Mouse (Mus musculus): ENCODE data around the gene Apbb1. TPM values are rescaled to one million over a fixed set of nuclear protein-coding genes. Genes with fewer than 3 reads are reported as not detected.

Gene Apbb1
- 34.3 TPM for polyA plus RNA-seq (2012; fragmentation: generic; extraction: Trizol)

GRCm38 (mm10) chr7:105581094-105581703, at the start of gene Apbb1:
Gene Apbb1, minus strand, starts transcription at chr7:105581653.
- Histone ChIP-seq H3ac (ENCODE audit: control insufficient read depth, insufficient read length) (peak within 1 kb of the TSS; percentile 34), H3K4me3 (peak within 1 kb of the TSS; percentile 56), H3K4me2 (ENCODE audit: low read depth) (peak within 1 kb of the TSS; percentile 68), H3K27me3 (ENCODE audit: control insufficient read depth, insufficient read depth, insufficient read length) (no peaks in the 10 kb centered on the region), H3K36me3 (ENCODE audit: control insufficient read depth, insufficient read depth) (no peaks in the 10 kb centered on the region), H3K79me2 (ENCODE audit: control insufficient read depth, insufficient read depth) (no peaks in the 10 kb centered on the region)
- TF ChIP-seq USF1 (IDR thresholded peaks at IDR 0.05; ENCODE audit: low read depth): no peak
- no peak for TF ChIP-seq CEBPB (IDR thresholded peaks at IDR 0.05; ENCODE audit: insufficient read depth, poor library complexity, severe bottlenecking)
- TF ChIP-seq E2F4 (IDR thresholded peaks at IDR 0.05; ENCODE audit: insufficient read depth): no peak
- no peak for TF ChIP-seq REST (IDR thresholded peaks at IDR 0.05; ENCODE audit: insufficient read depth, insufficient read length)
- no peak for TF ChIP-seq TCF12 (IDR thresholded peaks at IDR 0.05; ENCODE audit: insufficient read depth, poor library complexity, severe bottlenecking)
- TF ChIP-seq MYOG (IDR thresholded peaks at IDR 0.05; ENCODE audit: control insufficient read depth in 1 of 3, insufficient read depth in 1 of 3, insufficient read length in 2 of 3, low read depth in 2 of 3): peak; percentile 18 to 82 (median 73)
- peak; percentile 79 for TF ChIP-seq POLR2A (IDR thresholded peaks at IDR 0.05; ENCODE audit: insufficient read length, low read depth)
- TF ChIP-seq POLR2AphosphoS2 (IDR thresholded peaks at IDR 0.05; ENCODE audit: insufficient read length, low read depth): peak; percentile 67
- TF ChIP-seq MAX (IDR thresholded peaks at IDR 0.05; ENCODE audit: low read depth): no peak
- peak in 2 of 3 experiments; percentile 68 to 85 for TF ChIP-seq MYOD1 (IDR thresholded peaks at IDR 0.05; ENCODE audit: control insufficient read depth in 1 of 3, insufficient read length in 2 of 3, low read depth in 2 of 3)
- TF ChIP-seq TCF3 (IDR thresholded peaks at IDR 0.05; ENCODE audit: insufficient read length, low read depth): peak; percentile 25
- TF ChIP-seq SRF (IDR thresholded peaks at IDR 0.05; ENCODE audit: control insufficient read depth, insufficient read length, low read depth): no peak

- H3K4me2 ChIP-seq (ENCODE audit: low read depth): peak overlapping the region; percentile 70
- no peaks in the 10 kb centered on the region for H3K27me3 ChIP-seq (ENCODE audit: control insufficient read depth, insufficient read depth, insufficient read length)
Observed at GRCm38 (mm10) chr7:105628633-105629032, 47.2 kb upstream of the Apbb1 start.

GRCm38 (mm10) chr7:105625397-105625796, 43.9 kb upstream of the Apbb1 start:
- TF ChIP-seq E2F4 (IDR thresholded peaks at IDR 0.05; ENCODE audit: insufficient read depth) (no peak), POLR2AphosphoS2 (IDR thresholded peaks at IDR 0.05; ENCODE audit: insufficient read length, low read depth) (no peak), TCF12 (IDR thresholded peaks at IDR 0.05; ENCODE audit: insufficient read depth, poor library complexity, severe bottlenecking) (no peak), MYOD1 (IDR thresholded peaks at IDR 0.05; ENCODE audit: control insufficient read depth in 1 of 3, insufficient read length in 2 of 3, low read depth in 2 of 3) (no peak), TCF3 (IDR thresholded peaks at IDR 0.05; ENCODE audit: insufficient read length, low read depth) (no peak), POLR2A (IDR thresholded peaks at IDR 0.05; ENCODE audit: insufficient read length, low read depth) (no peak), USF1 (IDR thresholded peaks at IDR 0.05; ENCODE audit: low read depth) (no peak), REST (IDR thresholded peaks at IDR 0.05; ENCODE audit: insufficient read depth, insufficient read length) (no peak), CEBPB (IDR thresholded peaks at IDR 0.05; ENCODE audit: insufficient read depth, poor library complexity, severe bottlenecking) (no peak)
- no peak overlapping the region for H3K4me3 ChIP-seq

More at GRCm38 (mm10) chr7:105628633-105629032, 47.2 kb upstream of the Apbb1 start:
- no peak overlapping the region for H3ac ChIP-seq (ENCODE audit: control insufficient read depth, insufficient read length)
- H3K4me3 ChIP-seq: no peak overlapping the region
- TF ChIP-seq E2F4 (IDR thresholded peaks at IDR 0.05; ENCODE audit: insufficient read depth): no peak
- TF ChIP-seq POLR2AphosphoS2 (IDR thresholded peaks at IDR 0.05; ENCODE audit: insufficient read length, low read depth): peak; percentile 10
- peaks cover 65% of the 10 kb centered on the region for H3K79me2 ChIP-seq (ENCODE audit: control insufficient read depth, insufficient read depth)
- H3K36me3 ChIP-seq (ENCODE audit: control insufficient read depth, insufficient read depth): peaks cover 18% of the 10 kb centered on the region

GRCm38 (mm10) chr7:105621646-105622292, 40.3 kb upstream of the Apbb1 start:
- Histone ChIP-seq H3K4me3 (peak overlapping the region; percentile 1), H3K27me3 (ENCODE audit: control insufficient read depth, insufficient read depth, insufficient read length) (no peaks in the 10 kb centered on the region), H3K79me2 (ENCODE audit: control insufficient read depth, insufficient read depth) (peaks cover 7% of the 10 kb centered on the region), H3K4me2 (ENCODE audit: low read depth) (peak overlapping the region; percentile 81), H3K36me3 (ENCODE audit: control insufficient read depth, insufficient read depth) (peaks cover 35% of the 10 kb centered on the region), H3ac (ENCODE audit: control insufficient read depth, insufficient read length) (no peak overlapping the region)
- no peak for TF ChIP-seq TCF3 (IDR thresholded peaks at IDR 0.05; ENCODE audit: insufficient read length, low read depth)

More at GRCm38 (mm10) chr7:105625397-105625796, 43.9 kb upstream of the Apbb1 start:
- H3K79me2 ChIP-seq (ENCODE audit: control insufficient read depth, insufficient read depth): peaks cover 40% of the 10 kb centered on the region
- no peak overlapping the region for H3ac ChIP-seq (ENCODE audit: control insufficient read depth, insufficient read length)
- no peaks in the 10 kb centered on the region for H3K27me3 ChIP-seq (ENCODE audit: control insufficient read depth, insufficient read depth, insufficient read length)
- H3K36me3 ChIP-seq (ENCODE audit: control insufficient read depth, insufficient read depth): peaks cover 26% of the 10 kb centered on the region
- H3K4me2 ChIP-seq (ENCODE audit: low read depth): no peak overlapping the region

GRCm38 (mm10) chr7:105621053-105621452, 39.6 kb upstream of the Apbb1 start:
- no peaks in the 10 kb centered on the region for H3K27me3 ChIP-seq (ENCODE audit: control insufficient read depth, insufficient read depth, insufficient read length)
- H3K36me3 ChIP-seq (ENCODE audit: control insufficient read depth, insufficient read depth): peaks cover 40% of the 10 kb centered on the region
- TF ChIP-seq MYOD1 (IDR thresholded peaks at IDR 0.05; ENCODE audit: control insufficient read depth in 1 of 3, insufficient read length in 2 of 3, low read depth in 2 of 3) (no peak), POLR2A (IDR thresholded peaks at IDR 0.05; ENCODE audit: insufficient read length, low read depth) (peak; percentile 34)
- H3K4me3 ChIP-seq: no peak overlapping the region
- H3K4me2 ChIP-seq (ENCODE audit: low read depth): peak overlapping the region; percentile 81
- H3K79me2 ChIP-seq (ENCODE audit: control insufficient read depth, insufficient read depth): peaks cover 3% of the 10 kb centered on the region
- no peak overlapping the region for H3ac ChIP-seq (ENCODE audit: control insufficient read depth, insufficient read length)

All from myocyte (in vitro differentiated cells).